Mouse (Mus musculus) testis, adult 2 months (tissue): ENCODE results near the gene Capns1.

Experiments
- CTCF ChIP-seq: fragments of 200-500 bp; IDR thresholded peaks from 2 replicates; pipeline ENCODE4 v1.5.1; 2012; ENCODE audit warnings: low read depth, mild to moderate bottlenecking, inconsistent platforms, low read length, moderate library complexity; ENCODE audit not compliant: control insufficient read depth, insufficient read depth, insufficient replicate concordance
- POLR2A ChIP-seq: fragments of 200-500 bp; IDR thresholded peaks from 2 replicates; pipeline ENCODE4 v1.6.1; 2012; ENCODE audit warnings: low read depth, mild to moderate bottlenecking, inconsistent platforms, low read length, moderate library complexity; ENCODE audit not compliant: control insufficient read depth

GRCm38 (mm10) chr7:30193581-30194100 lies 5.0 kb downstream of the Capns1 start:
- TF ChIP-seq CTCF (no peak), POLR2A (peak; percentile 35; the same call in 1 of the 2 replicates)
